Mouse (Mus musculus) retina, adult 2 months (tissue): ENCODE data around the gene Cnga3.
A peak's percentile ranks its signal among the peaks of the same experiment; 100 is the strongest.

Experiments used
- DNase-seq: peaks from one replicate; pipeline ENCODE4 v3.0.0-alpha.2; 2012; ENCODE audit warnings: low read depth, low spot score

Cnga3 gene

DNA sequence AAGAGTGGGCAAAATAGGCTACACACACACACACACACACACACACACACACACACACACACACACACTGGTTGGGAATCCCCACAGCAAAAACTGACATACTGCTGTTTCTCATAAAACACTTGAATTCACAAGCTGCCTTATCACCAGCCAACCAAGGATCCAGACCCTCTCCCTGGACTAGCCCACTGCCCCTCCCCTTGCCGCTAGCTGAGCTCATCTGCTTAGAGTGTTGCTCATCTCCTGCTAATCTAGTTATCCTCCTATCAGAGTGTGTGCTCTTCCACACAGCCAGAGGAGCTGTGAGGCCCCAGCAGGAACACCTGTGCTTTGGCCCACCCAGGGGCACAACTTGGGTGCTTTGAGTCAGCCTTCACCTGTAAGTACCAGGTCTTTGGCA lies at the start of gene Cnga3:
Cnga3 (plus strand) TSS at position 291 of the 400 bp plus-strand sequence.
- DNase-seq, result no peak

DNA sequence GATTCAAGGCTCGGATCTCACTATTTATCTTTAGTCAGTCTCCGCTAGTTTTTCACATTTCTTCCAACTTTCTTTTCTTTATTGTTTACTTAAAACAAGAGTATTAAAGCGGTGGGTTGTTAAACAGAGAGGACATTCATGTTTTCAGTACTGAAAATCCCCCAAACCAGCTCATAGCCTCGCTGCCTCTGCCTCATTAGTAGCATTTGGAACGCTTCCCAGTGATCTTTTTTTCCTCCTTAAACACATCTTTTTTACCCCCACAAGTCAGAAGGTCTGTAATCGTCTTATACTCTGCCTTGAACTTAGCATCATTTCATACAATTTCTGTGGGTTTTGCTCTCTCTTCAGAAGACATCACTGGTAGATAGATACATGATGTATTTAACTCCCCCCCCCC lies 48.2 kb upstream of the Cnga3 start:
- DNase-seq, result no peak

DNA sequence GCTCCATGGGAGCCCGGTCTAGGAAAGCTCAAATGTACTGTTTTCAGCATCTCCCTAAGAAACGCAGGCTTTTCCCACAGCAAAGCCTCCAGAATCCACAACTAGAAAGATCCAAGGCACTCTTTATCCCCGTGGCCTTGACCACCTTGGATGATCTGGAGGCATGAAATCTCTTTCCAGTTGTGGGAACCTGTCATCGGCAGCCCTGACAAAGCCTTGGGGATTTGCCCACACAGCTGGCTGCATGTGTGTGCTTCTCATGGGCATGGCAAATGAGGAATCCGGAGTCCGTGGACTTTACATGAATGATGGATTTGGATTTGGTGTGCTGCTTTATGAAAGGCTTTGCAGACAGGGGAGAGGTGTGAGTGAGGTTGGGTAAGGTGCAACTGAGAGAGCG lies 46.3 kb upstream of the Cnga3 start:
- DNase-seq, result no peak

DNA sequence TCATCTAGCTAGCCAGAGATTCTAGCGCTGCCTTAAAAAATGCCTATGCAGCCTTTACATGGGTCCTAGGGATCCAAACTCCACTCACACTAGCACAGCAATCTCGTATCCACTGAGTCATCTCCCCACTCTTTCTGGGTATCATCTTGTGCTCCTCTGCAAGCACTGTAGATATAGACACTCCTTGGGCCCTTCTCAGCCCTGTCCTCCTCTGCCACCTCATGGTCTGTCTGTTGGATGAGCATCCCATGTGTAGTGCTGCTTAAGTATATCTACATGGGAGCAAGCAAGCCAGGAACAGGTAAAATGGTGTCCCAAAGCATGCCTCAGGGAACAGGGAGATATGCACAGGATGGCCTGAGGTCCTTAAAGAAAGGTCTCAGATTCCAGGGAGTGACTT lies 36.4 kb upstream of the Cnga3 start:
- DNase-seq, result no peak

DNA sequence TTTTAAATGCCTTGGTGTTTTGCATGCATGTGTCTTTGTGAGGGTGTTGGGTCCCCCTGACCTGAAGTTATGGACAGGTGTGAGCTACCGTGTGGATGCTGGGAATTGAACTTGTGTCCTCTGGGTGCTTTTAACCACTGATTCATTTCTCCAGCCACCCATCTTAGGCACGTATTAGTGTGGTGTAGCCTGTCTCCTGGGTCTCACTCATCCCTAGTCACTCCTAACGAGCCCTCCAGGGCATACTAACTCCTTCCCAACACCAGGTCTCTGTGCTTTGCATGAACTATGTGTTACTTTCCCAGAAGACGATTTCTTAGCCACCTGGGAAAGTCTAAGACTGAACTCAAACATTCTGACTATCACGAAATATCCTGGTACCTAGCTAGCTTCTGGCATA lies 34.4 kb upstream of the Cnga3 start:
- DNase-seq, result no peak

DNA sequence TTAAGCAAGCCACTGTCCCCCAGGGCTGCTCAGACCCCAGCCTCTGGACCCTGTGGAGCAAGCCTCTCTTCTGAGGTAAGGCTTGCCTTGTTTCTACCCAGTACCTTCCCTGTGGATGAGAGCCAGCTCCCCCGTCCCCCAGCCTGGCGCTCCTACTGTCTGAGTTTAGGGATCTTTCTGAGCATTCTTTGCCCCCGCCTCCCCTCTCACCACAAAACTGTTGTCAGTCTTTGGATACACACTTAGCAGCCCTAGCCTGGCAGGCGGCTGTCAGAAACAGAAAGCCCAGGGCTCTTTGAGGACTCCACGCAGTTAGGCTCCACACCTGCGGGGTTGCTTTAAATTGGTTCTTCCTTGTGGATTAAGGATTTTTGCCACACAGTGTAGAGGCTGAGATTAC lies 27.2 kb upstream of the Cnga3 start:
- DNase-seq, result no peak

DNA sequence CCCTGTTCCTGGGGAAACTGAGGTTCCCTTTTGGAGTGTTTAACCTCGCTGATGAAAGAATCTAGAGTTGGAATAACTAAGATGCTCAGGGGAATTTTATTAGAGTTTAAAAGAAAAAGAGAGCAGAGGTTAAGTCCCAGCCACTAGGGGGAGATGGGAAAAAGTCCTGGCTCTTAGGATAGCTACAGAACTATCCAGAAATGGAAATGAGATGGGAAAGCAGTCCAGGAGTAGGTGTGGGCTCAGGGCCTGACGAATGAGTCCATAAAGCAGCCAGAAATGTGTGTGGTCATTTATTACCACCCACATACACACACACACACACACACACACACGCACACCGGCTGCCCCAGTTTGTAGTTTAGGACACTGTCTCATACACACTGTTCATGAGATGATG lies 19.6 kb upstream of the Cnga3 start:
- no peak for DNase-seq

DNA sequence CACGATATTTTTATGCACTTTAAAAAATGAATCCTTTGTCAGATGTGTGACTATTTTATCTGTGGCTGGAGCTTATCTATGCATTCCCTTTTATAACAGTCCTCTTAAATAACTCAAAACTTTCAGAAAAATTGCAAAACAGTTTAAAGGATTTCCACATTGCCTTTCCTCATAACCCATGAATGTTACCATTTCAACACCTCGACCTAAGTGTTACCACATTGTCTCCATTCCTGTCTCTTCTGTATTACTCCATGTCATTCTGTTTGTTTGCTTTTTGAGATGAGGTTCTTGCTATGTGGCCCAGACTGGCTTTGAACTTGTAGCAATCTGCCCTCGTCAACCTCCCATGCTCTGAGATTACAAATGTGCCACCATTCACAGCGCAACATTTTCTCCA lies 12.8 kb upstream of the Cnga3 start:
- no peak for DNase-seq

DNA sequence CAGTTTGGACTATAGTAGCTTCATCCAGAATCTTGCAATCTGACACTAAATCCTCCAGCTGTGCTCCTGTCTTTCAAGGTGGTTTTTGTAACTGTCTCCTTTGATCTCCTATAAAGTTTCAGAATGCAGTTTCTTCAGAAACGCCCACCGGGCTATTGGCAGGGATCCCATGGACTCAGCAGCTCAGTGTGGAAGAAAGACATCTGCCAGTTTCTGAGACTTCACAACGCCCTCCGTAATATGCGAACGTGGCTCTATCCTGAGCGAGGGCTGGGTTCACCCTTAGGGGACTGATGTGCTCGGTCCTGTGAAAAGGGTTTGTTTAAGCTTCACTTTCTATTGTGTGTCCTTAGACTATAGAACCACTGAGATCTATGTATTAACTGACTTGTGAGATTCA lies 6.5 kb upstream of the Cnga3 start:
- DNase-seq, result no peak

DNA sequence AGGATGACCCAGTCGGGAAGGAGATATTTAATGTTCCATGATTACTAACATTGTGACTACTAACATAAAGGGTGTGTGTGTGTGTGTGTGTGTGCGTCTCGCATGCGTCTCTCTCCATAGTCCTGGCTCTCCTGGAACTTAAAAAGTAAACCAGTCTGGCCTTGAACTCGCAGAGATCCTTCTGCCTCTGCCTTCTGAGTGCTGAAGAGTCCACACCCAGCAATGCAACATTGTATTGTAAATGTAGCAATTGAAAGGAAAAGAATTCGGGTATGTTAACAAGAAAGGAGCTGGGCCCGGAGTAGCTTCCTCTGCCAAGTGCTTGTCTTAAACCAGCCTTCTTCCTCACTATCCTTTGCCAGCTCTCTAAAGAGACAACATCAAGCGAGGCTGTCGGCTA lies 1.9 kb upstream of the Cnga3 start:
- no peak for DNase-seq

DNA sequence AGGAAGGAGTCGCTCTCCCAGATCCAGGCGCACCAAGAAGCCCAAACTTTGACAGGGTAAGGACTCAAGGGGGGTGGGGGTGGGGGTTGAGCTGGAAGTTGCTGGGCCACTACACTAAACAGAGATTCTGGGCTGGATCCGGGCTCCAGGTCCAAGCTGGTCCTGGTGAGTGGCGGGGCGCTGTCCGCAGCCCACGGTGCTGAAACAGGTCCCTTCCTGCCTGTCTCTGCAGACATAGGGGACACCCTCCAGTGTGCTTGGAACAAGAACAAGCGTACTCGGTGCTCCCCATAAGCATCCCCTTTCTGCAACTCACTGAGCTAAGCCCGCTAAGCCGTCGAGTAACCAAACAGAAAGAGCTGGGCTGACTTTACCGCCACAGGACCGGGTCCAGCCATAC lies 4.2 kb downstream of the Cnga3 start:
- no peak for DNase-seq

DNA sequence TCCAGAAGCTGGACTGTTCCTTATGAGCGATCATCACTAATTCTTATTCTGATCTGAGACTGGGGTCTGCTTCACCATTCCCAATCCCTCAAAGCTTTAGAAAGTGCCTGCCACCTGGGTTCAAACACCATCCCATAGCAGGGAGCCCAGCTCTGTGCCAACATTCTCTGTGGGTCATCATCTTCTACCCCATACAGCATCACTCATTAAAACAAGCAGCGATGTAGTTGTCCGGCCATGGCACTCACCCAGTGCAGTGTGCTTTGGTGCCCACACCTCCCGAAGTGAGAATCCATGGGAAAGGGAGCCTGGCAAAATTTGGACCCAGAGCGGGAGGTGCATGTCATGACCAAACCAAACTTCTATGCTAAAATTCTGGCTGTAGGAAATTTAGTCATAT lies 5.4 kb downstream of the Cnga3 start:
- DNase-seq, result no peak

DNA sequence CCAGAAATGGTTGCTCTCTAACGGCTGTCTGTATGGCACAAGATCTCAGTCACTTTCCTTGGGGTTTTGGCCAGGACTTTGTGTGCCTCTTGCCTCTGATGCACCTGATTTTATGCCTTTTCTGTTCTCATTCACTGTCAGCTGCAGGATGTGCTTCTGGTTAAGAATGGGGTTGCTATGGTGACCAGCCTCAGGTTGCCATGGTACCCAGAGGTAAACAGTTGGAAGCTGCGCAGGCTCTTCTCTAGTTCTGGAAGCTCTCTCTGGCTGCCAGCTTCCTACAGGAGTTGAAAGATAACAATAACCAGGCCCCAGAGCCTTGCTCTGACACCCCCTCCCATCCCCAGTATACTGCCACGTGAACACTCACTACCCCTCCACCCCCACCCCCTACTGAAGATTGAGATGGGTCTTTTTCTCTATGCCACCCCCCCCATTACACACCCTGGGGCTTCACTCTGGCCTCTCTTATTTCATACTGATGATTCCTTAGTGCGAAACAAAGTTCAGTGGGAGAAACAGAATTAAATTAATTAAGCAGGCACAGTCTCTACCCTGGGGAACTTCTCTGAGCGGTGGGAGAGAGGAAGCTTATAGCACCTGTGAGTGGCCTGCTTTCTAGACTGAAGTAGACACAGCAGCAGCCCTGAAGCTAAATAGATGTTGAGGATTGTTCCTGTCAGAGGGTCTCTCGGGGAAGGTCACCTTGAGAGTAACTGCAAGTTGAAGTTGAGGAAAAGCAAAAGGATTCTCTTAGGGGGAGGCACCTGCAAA lies 6.1 kb downstream of the Cnga3 start:
- DNase-seq, result no peak

DNA sequence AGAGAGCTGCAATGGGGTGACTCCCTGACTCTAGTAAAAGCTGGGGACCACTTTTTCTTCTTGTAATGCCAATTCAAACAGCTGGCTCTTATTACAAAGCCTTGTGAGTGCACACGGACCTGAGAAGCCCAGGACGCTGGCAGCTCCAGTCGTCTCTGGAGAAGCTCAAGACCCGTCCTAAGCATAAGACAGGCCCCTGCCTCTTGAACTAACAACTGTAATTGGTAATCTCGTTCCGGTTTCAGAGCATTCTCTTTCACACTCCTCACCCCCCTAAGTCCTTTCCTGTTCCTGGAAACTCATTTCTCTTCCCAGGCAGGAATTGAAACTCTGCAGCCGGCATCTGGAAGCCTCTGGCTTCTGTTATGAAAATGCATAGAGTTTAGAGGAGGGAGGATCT lies 7.8 kb downstream of the Cnga3 start:
- DNase-seq, result no peak

DNA sequence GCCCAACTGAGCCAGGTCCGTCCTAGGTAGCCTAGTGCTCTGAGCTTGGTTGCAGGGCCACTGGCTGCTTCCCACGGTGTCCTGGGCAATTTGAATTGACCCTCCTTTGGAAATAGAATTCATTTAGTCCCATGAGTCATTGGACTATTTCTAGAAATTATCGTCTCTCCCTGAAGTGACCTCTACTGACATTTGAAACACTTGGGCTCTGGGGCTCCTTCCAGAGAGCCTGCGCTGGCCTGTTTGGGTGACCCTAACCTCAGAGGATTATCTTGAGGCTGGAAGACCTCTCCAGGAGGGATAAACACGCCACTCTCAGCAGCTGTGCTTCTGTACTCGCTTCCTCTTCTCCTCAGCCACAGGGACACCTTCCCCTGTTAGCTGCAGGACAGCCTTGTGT lies 16.2 kb downstream of the Cnga3 start:
- DNase-seq, result no peak

DNA sequence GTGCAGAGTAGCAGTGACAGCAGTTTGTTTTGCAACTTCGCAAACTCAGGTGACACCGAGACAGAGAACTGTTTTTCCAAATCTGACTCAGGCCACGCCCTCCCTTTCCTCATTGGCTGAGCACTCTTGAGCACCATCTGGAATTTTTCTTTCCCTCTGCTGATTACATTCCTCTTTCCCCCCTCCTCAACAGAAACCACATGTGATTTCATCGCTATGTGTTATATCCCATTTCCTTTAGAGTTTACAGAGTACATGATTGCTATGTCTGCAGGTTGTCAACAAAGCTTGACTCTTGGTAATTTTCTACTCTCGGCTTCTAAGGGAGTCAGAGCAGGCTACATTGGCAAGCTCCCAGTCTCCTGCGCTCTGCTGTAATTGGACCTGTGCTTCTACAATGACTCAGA lies 17.1 kb downstream of the Cnga3 start:
- DNase-seq, result no peak

DNA sequence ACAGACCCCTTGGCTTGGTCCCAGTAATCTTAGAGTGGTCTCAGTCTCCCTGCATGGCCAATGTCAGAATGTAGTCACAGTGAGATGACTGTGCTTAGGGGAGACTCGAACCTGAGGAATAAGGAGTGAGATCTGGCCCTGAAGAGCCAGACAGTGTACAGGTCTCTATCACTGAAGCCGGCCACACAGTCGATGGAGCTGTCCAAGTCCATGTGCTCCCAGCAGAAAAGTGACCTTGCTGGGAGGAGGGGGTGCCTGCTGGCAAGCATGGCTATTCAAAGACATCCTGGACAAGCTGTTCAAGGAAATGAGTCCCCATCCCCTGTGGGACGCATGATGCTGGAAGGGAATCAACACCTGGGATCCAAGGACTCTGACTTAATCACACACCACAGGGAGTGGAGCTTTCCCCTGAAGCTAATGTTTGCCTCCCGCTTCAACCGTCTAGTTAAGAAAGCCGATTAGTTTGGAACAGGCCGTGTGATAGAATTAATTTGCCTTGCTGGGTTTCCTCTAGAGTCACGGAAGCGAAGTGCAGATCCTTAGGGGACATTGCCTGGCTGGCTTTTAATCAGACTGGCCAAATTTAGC lies 24.9 kb downstream of the Cnga3 start:
- no peak for DNase-seq

DNA sequence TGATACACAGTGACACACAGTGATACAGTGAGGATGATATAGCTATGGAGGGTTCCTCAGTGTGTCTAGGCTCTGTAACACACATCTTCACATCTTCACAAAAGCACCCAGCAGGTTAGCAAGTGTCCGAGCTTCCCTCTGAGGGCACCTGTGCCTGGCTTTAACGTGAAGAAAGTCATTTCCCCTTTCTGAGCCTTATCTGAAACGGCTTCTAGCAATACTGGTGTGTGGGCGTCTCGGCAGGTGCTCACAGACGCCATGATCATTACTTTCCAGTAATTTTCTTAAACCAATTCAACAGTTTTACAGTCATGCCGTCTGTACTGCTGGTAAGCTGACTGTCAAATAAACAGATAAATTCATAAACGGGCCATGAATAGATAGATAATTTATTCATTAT lies 28.0 kb downstream of the Cnga3 start:
- no peak for DNase-seq

DNA sequence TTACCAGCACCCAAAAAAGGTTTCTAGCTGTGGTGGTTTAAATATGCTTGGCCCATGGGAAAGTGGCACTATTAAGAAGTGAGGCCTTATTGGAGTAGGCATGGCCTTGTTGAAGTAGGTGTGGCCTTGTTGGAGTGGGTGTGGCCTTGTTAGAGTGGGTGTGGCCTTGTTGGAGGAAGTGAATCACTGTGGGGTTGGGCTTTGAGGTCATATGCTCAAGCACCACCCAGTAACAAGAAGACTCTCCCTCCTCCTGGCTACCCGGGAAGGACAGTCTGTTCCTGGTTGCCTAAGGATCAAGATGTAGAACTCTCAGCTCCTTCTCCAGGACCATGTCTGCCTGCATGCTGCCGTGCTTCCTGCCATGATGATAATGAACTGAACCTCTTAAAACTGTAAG lies 32.2 kb downstream of the Cnga3 start:
- no peak for DNase-seq

DNA sequence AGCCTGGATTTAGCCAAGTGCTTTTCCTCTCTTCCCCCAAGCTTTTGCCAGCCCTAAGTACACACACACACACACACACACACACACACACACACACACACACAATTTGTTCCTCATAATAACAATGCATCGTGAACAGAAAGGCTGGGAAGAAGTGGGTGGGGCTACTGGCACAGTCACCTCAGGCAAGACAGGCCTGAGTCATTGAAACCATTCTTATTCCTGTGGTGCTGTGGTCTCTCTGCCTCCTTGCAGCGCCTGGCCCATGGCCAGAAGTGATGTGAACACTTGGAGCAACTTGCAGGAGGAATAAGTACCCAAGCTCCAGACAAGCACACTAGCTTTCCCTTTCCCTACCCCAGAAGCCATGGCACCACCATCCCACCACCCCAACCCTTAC lies 34.2 kb downstream of the Cnga3 start:
- DNase-seq, result no peak

DNA sequence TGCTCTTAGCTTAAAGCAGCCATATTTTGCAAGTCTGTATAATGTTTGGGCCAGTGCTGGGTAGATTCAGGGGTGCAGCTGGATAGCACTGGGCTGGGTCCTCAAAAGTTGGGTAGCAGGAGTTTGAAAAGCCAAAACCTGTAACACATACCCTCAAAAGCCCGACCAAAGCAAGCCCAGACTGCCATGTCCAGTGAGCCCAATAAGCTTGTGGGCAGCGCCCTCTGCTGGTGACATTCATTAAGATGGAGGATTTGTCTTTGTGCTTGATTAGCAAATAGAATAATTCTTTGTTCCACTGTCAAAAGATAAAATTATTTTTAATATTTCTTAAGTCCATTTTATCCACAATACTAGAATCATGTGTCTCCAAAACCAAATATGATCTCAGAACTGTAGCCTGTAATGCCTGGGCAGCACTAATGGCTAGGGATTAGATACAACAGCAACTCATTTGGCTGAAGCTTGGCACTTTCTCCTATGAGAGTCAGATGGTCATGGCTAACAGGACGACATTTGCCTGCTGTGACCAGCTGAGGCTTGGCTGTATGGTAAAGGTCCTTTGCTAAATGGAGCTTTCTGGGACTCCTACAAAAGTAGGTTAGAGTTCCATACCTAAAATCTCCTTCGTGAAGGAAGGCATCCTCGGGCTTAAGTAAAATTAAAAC lies 36.5 kb downstream of the Cnga3 start:
- DNase-seq, result peak; percentile 42

DNA sequence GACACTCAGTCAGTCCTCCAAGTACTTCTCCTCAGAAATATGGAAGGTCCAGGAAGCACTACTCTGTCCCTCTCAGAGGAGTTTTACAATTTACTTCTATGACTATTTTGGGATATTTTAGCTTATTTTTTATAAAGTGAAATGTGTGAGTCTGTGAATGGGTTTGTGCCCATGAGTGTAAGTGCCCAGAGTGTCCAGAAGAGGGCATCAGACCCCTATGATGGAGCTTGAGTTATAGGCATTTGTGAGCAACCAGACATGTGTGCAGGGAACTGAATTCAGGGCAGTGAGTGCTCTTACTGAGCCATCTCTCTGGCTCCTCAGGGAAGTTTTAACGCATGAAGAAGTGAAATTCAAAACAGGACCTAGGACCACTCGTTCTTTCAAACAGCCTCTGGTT lies 44.2 kb downstream of the Cnga3 start:
- DNase-seq, result no peak

DNA sequence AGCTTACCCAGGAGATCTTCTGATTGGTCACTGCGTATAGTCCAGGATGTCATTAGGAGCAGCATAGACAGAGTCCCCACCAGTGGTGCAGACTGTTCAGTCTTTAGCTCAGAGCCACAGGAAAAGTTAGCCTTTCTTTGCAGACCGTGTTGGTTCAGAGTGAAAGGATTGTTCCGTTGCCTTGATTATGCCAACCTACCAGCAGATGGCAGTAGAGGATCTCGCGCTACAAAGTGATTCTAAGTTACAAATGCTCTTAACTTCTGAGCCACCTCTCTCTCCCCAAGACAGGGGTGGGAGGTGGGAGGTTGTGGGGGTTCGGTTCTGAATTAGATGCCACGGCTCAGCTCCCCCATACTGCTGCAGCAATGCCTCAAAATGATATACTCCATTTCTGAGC lies 58.2 kb downstream of the Cnga3 start:
- DNase-seq, result peak; percentile 41
